Mouse (Mus musculus): ENCODE data around the gene Rab8a.

The Rab8a gene

GRCm38 (mm10) chr8:72210710-72211109 lies 49.7 kb downstream of the Rab8a start:
- DNase-seq (ENCODE audit: low spot score in 2 of 2): no peak

GRCm38 (mm10) chr8:72211846-72212245 lies 50.8 kb downstream of the Rab8a start:
- no peak for DNase-seq (ENCODE audit: low spot score in 2 of 2)

GRCm38 (mm10) chr8:72212751-72213150 lies 51.8 kb downstream of the Rab8a start, which contains the start of gene Cib3:
Gene Cib3 (minus strand): TSS chr8:72212837.
- DNase-seq (ENCODE audit: low spot score in 2 of 2): peak in 1 of 2 experiments; percentile 14

- DNase-seq (ENCODE audit: low spot score in 2 of 2): no peak
These were observed 52.5 kb downstream of the Rab8a start, which contains the start of gene Gm11034 for GRCm38 (mm10) chr8:72213536-72213935. Gene Gm11034 (minus strand): TSS chr8:72213636.

GRCm38 (mm10) chr8:72215060-72215459 lies 54.1 kb downstream of the Rab8a start:
- DNase-seq (ENCODE audit: low spot score in 2 of 2): no peak

- no peak for DNase-seq (ENCODE audit: low spot score in 2 of 2)
These were observed 54.9 kb downstream of the Rab8a start for GRCm38 (mm10) chr8:72215871-72216270.

- no peak for DNase-seq (ENCODE audit: low spot score in 2 of 2)
These were observed 58.0 kb downstream of the Rab8a start for GRCm38 (mm10) chr8:72218781-72219540.

- DNase-seq (ENCODE audit: low spot score in 2 of 2): peak; percentile 78 to 89
These were observed 58.8 kb downstream of the Rab8a start, which contains the start of gene Fam32a for GRCm38 (mm10) chr8:72219541-72220363. Gene Fam32a (plus strand): TSS chr8:72219730.

- no peak for DNase-seq (ENCODE audit: low spot score in 2 of 2)
These were observed 59.8 kb downstream of the Rab8a start for GRCm38 (mm10) chr8:72220758-72221157.

GRCm38 (mm10) chr8:72222656-72223055 lies 61.7 kb downstream of the Rab8a start:
- DNase-seq (ENCODE audit: low spot score in 2 of 2): no peak

Data from right cerebral cortex, postnatal 36 days (tissue).